Mouse (Mus musculus): ENCODE data around the gene Ciz1. TPM values are rescaled to one million over a fixed set of nuclear protein-coding genes. Genes with fewer than 3 reads are reported as not detected.

Ciz1 gene
- polyA plus RNA-seq, 1 experiment from 2014 or later: 50.7 TPM

GRCm38 (mm10) chr2:32426141-32426540, 74.0 kb downstream of the Ciz1 start:
- WGBS: 90% methylated on average over 1 of the region's 1 CpGs
- H3K36me3 ChIP-seq (ENCODE audit: control insufficient read depth, insufficient read depth, low read length): no peaks in the 10 kb centered on the region
- ATAC-seq (ENCODE audit: low read depth): no peak
- H3K4me2 ChIP-seq (ENCODE audit: low read depth, low read length): no peak overlapping the region
- peaks cover 66% of the 10 kb centered on the region for H3K4me1 ChIP-seq (replicated peaks; ENCODE audit: control insufficient read depth, insufficient read depth, low read length)
- H3K27ac ChIP-seq (ENCODE audit: low read length): no peak overlapping the region
- no peaks in the 10 kb centered on the region for H3K9me3 ChIP-seq (ENCODE audit: control insufficient read depth, low read length)
- H3K27me3 ChIP-seq (ENCODE audit: control insufficient read depth, insufficient read depth, low read depth, low read length): no peaks in the 10 kb centered on the region
- H3K4me3 ChIP-seq (ENCODE audit: low read length): no peak overlapping the region
- H3K9ac ChIP-seq (ENCODE audit: low read length): no peak overlapping the region

DNA sequence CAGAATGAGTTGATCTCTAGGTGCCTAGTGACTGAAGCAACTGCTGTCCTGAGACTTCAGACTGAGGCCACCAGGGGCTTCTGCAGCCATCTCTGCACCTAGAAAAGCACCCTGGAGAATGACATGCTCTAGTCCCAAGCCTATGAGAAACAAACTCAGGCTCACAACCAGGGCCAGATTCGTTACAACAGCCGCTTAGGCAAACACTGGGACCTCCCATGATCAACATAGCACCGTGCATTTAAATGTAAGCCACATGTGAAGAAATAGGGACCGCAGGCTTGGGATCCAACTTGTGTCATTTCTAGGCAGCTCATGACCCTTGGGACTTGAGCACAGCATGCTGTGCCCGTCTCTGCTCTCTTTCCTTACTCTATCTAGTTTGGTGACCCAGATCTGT, 75.6 kb downstream of the Ciz1 start:
- Histone ChIP-seq H3K27ac (ENCODE audit: low read length) (peak overlapping the region; percentile 56), H3K9ac (ENCODE audit: low read length) (no peak overlapping the region), H3K9me3 (ENCODE audit: control insufficient read depth, low read length) (no peaks in the 10 kb centered on the region), H3K36me3 (ENCODE audit: control insufficient read depth, insufficient read depth, low read length) (no peaks in the 10 kb centered on the region), H3K4me1 (replicated peaks; ENCODE audit: control insufficient read depth, insufficient read depth, low read length) (peaks cover 70% of the 10 kb centered on the region), H3K4me2 (ENCODE audit: low read depth, low read length) (no peak overlapping the region), H3K4me3 (ENCODE audit: low read length) (no peak overlapping the region), H3K27me3 (ENCODE audit: control insufficient read depth, insufficient read depth, low read depth, low read length) (no peaks in the 10 kb centered on the region)
- 76% methylated on average over 5 of the region's 5 CpGs for WGBS
- no peak for ATAC-seq (ENCODE audit: low read depth)

DNA sequence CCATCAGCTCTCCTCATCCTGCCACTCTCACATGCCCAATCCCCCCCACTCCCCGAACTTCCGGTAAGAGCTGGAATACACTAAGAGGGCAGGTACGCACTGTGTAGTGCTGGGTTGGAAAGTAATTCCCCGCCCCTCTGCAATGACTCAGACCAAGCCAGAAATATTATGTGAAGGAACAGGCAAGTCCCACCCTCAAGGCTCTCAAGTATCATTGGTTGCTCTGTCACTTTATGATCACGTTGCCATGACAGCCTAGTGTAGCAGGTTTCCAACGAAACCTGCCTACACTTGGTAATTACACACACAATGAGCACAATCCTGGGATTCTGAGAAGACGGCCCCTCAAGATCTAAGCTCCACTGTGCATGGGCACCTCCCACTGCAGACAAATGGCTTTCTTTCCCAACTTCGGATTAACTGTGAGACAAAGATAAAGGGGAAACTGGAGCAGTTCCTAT, 76.2 kb downstream of the Ciz1 start:
- Histone ChIP-seq H3K36me3 (ENCODE audit: control insufficient read depth, insufficient read depth, low read length) (no peaks in the 10 kb centered on the region), H3K4me1 (replicated peaks; ENCODE audit: control insufficient read depth, insufficient read depth, low read length) (peaks cover 64% of the 10 kb centered on the region), H3K9ac (ENCODE audit: low read length) (no peak overlapping the region), H3K27me3 (ENCODE audit: control insufficient read depth, insufficient read depth, low read depth, low read length) (no peaks in the 10 kb centered on the region), H3K4me2 (ENCODE audit: low read depth, low read length) (peak overlapping the region; percentile 29), H3K27ac (ENCODE audit: low read length) (peak overlapping the region; percentile 56), H3K4me3 (ENCODE audit: low read length) (no peak overlapping the region), H3K9me3 (ENCODE audit: control insufficient read depth, low read length) (no peaks in the 10 kb centered on the region)
- peak; percentile 50 for ATAC-seq (ENCODE audit: low read depth)
- 34% methylated on average over 8 of the region's 8 CpGs for WGBS

GRCm38 (mm10) chr2:32429215-32429891, 77.2 kb downstream of the Ciz1 start:
- Histone ChIP-seq H3K4me2 (ENCODE audit: low read depth, low read length) (no peak overlapping the region), H3K27me3 (ENCODE audit: control insufficient read depth, insufficient read depth, low read depth, low read length) (no peaks in the 10 kb centered on the region), H3K9ac (ENCODE audit: low read length) (no peak overlapping the region), H3K9me3 (ENCODE audit: control insufficient read depth, low read length) (no peaks in the 10 kb centered on the region), H3K4me1 (replicated peaks; ENCODE audit: control insufficient read depth, insufficient read depth, low read length) (peaks cover 56% of the 10 kb centered on the region), H3K36me3 (ENCODE audit: control insufficient read depth, insufficient read depth, low read length) (no peaks in the 10 kb centered on the region), H3K4me3 (ENCODE audit: low read length) (no peak overlapping the region), H3K27ac (ENCODE audit: low read length) (peak overlapping the region; percentile 34; the same call in 1 of the 2 replicates)
- 59% methylated on average over 4 of the region's 4 CpGs for WGBS
- no peak for ATAC-seq (ENCODE audit: low read depth)

Small RNA genes within 50 kb of the gene (microRNA-seq; reads per million reads assigned to microRNA genes)
- gene Gm23363 (0.99 reads per million), gene Mir199b (1,148 reads per million, percentile 75 among the genes with 10 or more reads in this experiment)

Other genes with a start within 250 kb of the Ciz1 start
- gene Prrc2b, start 201.2 kb upstream of the Ciz1 start, polyA plus RNA-seq (2015; fragmentation: Nextera tagmentation; extraction: Ambion mirVana): 24.7 and 26.9 TPM in 2 replicates
- gene Pomt1, start 115.7 kb upstream of the Ciz1 start, polyA plus RNA-seq (2015; fragmentation: Nextera tagmentation; extraction: Ambion mirVana): 23.0 and 24.1 TPM in 2 replicates
- gene Uck1, start 92.2 kb upstream of the Ciz1 start, polyA plus RNA-seq (2015; fragmentation: Nextera tagmentation; extraction: Ambion mirVana): 60.8 and 63.8 TPM in 2 replicates
- 25.8 and 27.9 TPM in 2 replicates for gene Golga2, start 64.9 kb upstream of the Ciz1 start, polyA plus RNA-seq (2015; fragmentation: Nextera tagmentation; extraction: Ambion mirVana)
- 396 and 415 TPM in 2 replicates for gene Swi5, start 64.3 kb upstream of the Ciz1 start, polyA plus RNA-seq (2015; fragmentation: Nextera tagmentation; extraction: Ambion mirVana)
- gene Dnm1, start 1.0 kb downstream of the Ciz1 start, polyA plus RNA-seq (2015; fragmentation: Nextera tagmentation; extraction: Ambion mirVana): 5.7 and 5.9 TPM in 2 replicates
- 34.0 and 36.4 TPM in 2 replicates for gene 1110008P14Rik, start 29.6 kb downstream of the Ciz1 start, polyA plus RNA-seq (2015; fragmentation: Nextera tagmentation; extraction: Ambion mirVana)
- gene Lcn2, start 35.9 kb downstream of the Ciz1 start, polyA plus RNA-seq (2015; fragmentation: Nextera tagmentation; extraction: Ambion mirVana): 1.8 and 5.6 TPM in 2 replicates
- 20.6 and 23.9 TPM in 2 replicates for gene Ptges2, start 43.6 kb downstream of the Ciz1 start, polyA plus RNA-seq (2015; fragmentation: Nextera tagmentation; extraction: Ambion mirVana)
- 6.5 and 6.8 TPM in 2 replicates for gene Naif1, start 98.1 kb downstream of the Ciz1 start, polyA plus RNA-seq (2015; fragmentation: Nextera tagmentation; extraction: Ambion mirVana)
- 16.0 and 17.5 TPM in 2 replicates for gene Slc25a25, start 99.1 kb downstream of the Ciz1 start, polyA plus RNA-seq (2015; fragmentation: Nextera tagmentation; extraction: Ambion mirVana)
- 11.9 and 12.7 TPM in 2 replicates for gene Fam102a, start 183.0 kb downstream of the Ciz1 start, polyA plus RNA-seq (2015; fragmentation: Nextera tagmentation; extraction: Ambion mirVana)
- 106 and 109 TPM in 2 replicates for gene Dpm2, start 218.5 kb downstream of the Ciz1 start, polyA plus RNA-seq (2015; fragmentation: Nextera tagmentation; extraction: Ambion mirVana)
- 0.15 and 0.34 TPM in 2 replicates for gene Pip5kl1, start 222.5 kb downstream of the Ciz1 start, polyA plus RNA-seq (2015; fragmentation: Nextera tagmentation; extraction: Ambion mirVana)
- gene 9430097D07Rik, start 223.4 kb downstream of the Ciz1 start, polyA plus RNA-seq (2015; fragmentation: Nextera tagmentation; extraction: Ambion mirVana): not detected in 2 replicates
- 26.0 and 28.1 TPM in 2 replicates for gene St6galnac4, start 234.8 kb downstream of the Ciz1 start, polyA plus RNA-seq (2015; fragmentation: Nextera tagmentation; extraction: Ambion mirVana)
- gene St6galnac6, start 247.4 kb downstream of the Ciz1 start, polyA plus RNA-seq (2015; fragmentation: Nextera tagmentation; extraction: Ambion mirVana): 25.4 and 26.3 TPM in 2 replicates

All from lung, embryonic 16.5 days (tissue).